Comparison of ENCODE assay signal across 19 mouse cellular contexts in genomic region chr13:44953546-44954231, GRCm38 (mm10).
"Had no signal": no experiment of that assay in that cellular context is flagged by ENCODE, and none has a peak within 500 bp of the region (broad histone marks: within the 10 kb centered on the region; RNA-seq: fewer than 3 reads in every experiment).

No protein-coding gene starts in this region.

- H3K27me3 ChIP-seq: liver, embryonic 15.5 days; lung, embryonic 15.5 days; megakaryocyte, embryonic 14.5 days; midbrain, embryonic 13.5 days; midbrain, embryonic 15.5 days; neural tube, embryonic 12.5 days; stomach, embryonic 15.5 days had no signal

- ATAC-seq: liver, postnatal 0 days; lung, postnatal 0 days; midbrain, embryonic 13.5 days; midbrain, embryonic 15.5 days had no signal

- H3K36me3 ChIP-seq: lung, embryonic 15.5 days; midbrain, embryonic 15.5 days; stomach, embryonic 15.5 days had no signal

- H3K27ac ChIP-seq: liver, embryonic 15.5 days; lung, embryonic 15.5 days; macrophage; midbrain, embryonic 13.5 days; midbrain, embryonic 15.5 days; neural tube, embryonic 12.5 days; stomach, postnatal 0 days had no signal

- H3K9me3 ChIP-seq: liver, embryonic 15.5 days; lung, embryonic 15.5 days; megakaryocyte, embryonic 14.5 days; midbrain, embryonic 13.5 days; midbrain, embryonic 15.5 days; neural tube, embryonic 12.5 days; stomach, embryonic 15.5 days had no signal

- DNase-seq: liver, postnatal 0 days; lung, adult 2 months; lung, postnatal 14 days; lung, postnatal 36 days; right cerebral cortex, postnatal 14 days; thymus, adult 2 months; thymus, postnatal 25 days; thymus, postnatal 4 days had no signal

- H3K4me3 ChIP-seq: liver, embryonic 15.5 days; lung, embryonic 15.5 days; megakaryocyte, embryonic 14.5 days; midbrain, embryonic 13.5 days; midbrain, embryonic 15.5 days; neural tube, embryonic 12.5 days; stomach, embryonic 15.5 days had no signal

- H3K9ac ChIP-seq: liver, embryonic 15.5 days; liver, postnatal 0 days; lung, embryonic 15.5 days; midbrain, embryonic 13.5 days; midbrain, embryonic 15.5 days; neural tube, embryonic 12.5 days; stomach, embryonic 15.5 days had no signal

- H3K4me2 ChIP-seq: liver, embryonic 15.5 days; lung, embryonic 15.5 days; midbrain, embryonic 11.5 days; midbrain, embryonic 13.5 days; midbrain, embryonic 15.5 days; neural tube, embryonic 12.5 days; stomach, embryonic 15.5 days had no signal

- H3K4me1 ChIP-seq: lung, embryonic 15.5 days; midbrain, embryonic 13.5 days; midbrain, embryonic 15.5 days; neural tube, embryonic 12.5 days; stomach, embryonic 15.5 days had no signal
